Mouse (Mus musculus): ENCODE results near the gene Pcca.

GRCm38 (mm10) chr14:122867531-122868285 lies 333.6 kb downstream of the Pcca start:
- no peak for TF ChIP-seq CTCF (IDR thresholded peaks at IDR 0.05; ENCODE audit: borderline replicate concordance, insufficient read depth, low read depth, low read length)
- TF ChIP-seq POLR2A (IDR thresholded peaks at IDR 0.05; ENCODE audit: borderline replicate concordance, insufficient read depth, low read length): no peak
